Mouse (Mus musculus) v-Abl transformed pro-B cells (cell line): ENCODE measurements around the gene Tmem136.

Experiments
- in situ Hi-C, 2 experiments: fragments of 400-800 bp; cut with MboI; formaldehyde crosslinking; loops; one replicate each; pipeline ENCODE4 v1.15.1; 2025; ENCODE audit not compliant: unreplicated experiment in 2 of 2

The Tmem136 gene

GRCm38 (mm10) chr9:43085686-43086285, 30.6 kb downstream of the Tmem136 start:
- in situ Hi-C loops: no loop called here

DNA sequence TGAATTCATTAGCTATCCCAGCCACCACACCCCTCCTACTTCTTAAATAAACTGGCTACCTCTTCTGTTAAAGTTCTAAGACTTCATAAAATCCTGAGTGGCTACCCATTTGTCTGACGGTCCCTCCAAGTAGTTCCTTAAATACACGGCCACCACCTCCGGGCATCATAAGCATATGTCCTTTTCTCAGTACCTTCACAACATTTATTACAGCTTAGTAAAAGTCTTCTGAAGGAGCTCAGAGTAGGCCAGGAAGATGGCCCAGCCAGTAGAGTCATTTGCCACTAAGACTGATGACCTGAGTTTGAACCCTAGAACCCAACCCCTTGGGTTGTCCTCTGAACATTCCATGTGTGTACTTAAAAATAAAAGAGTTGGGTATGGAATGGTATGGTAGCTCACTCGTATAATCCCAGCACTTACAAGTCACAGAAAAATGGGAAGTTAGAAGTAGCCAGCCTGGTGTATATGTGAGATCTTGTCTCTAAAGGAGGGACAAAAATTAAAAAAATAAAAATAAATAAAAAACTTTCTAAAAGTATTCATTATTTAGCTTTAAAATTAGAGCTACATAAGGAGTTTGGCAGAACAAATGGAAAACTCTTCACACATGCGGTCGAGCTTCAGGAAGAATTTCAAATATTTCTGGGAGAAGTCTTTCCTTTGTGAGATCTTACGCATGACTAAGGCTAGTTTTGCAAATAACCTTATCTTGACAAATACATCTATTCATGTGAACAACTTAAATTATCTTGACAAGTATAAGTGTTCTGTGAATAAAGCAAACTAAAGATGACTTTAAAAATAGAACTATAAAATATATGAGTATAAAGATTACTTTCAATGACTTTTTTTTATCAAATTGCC, 31.6 kb downstream of the Tmem136 start:
- in situ Hi-C loops: no loop called here

GRCm38 (mm10) chr9:43083441-43084055, 32.8 kb downstream of the Tmem136 start:
- in situ Hi-C loops: no loop called here

DNA sequence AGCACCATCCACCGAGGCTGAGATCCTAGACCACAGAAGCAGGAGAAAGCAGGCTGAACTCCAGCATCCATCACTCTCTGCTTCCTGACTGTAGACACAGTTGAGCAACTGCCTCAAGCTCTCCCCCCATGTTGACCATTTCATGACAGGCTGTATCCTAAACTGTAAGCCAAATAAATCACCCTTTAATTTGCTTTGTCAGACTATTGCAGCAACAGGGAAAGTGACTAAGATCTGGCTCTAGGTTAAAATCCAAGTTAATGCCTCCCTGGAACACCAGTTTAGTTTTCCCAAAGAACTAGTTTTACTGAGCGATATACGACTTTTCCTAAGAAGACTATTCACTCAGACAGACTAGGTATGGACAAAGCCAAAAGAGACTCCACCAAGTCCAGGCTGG, 37.7 kb downstream of the Tmem136 start:
- in situ Hi-C loops: no loop called here

- in situ Hi-C loops: no loop called here
These were observed 40.2 kb downstream of the Tmem136 start for GRCm38 (mm10) chr9:43076163-43076562.

DNA sequence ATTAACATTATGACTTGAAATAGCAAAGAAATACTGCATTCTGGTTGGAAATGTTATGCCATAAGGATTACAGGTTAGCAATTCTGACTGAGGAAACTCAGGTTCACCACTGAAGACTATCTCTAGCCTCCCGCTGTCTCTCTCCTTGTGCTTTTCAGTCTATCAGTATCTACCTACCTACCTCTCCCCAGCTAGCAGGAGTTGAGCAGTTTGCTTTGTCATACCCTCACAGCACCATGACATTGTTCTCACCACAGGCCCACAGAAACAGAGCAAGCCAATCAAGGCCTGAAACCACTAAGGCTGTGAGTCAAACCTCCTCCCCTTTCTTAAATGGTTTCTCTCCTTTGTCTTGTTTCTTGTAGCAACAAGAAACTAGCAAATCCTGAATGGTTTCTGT, 41.8 kb downstream of the Tmem136 start:
- in situ Hi-C loops: no loop called here

- in situ Hi-C loops: no loop called here
These were observed 44.6 kb downstream of the Tmem136 start for GRCm38 (mm10) chr9:43071741-43072140.

- in situ Hi-C loops: no loop called here
These were observed 45.2 kb downstream of the Tmem136 start for GRCm38 (mm10) chr9:43071176-43071575.

- in situ Hi-C loops: no loop called here
These were observed 45.8 kb downstream of the Tmem136 start for GRCm38 (mm10) chr9:43070566-43070965.

DNA sequence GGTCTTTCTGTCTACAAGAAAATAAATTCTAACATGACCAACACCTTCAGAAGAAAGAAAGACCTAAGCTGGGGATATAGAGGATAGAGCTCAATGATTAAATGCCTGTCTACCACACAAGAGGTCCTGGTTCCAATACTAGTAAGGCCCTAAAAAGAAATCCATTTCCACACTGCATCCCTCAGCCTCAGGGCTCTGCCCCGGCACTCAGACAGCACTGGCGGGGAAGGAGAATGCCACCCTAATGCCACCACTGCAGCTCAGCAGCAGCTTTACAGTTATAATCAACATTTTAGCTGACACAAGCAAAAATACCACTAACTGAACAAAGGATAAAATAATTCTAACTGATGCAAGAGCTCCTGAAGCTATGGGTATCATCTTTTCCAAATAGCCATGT, 46.2 kb downstream of the Tmem136 start:
- in situ Hi-C loops: no loop called here

DNA sequence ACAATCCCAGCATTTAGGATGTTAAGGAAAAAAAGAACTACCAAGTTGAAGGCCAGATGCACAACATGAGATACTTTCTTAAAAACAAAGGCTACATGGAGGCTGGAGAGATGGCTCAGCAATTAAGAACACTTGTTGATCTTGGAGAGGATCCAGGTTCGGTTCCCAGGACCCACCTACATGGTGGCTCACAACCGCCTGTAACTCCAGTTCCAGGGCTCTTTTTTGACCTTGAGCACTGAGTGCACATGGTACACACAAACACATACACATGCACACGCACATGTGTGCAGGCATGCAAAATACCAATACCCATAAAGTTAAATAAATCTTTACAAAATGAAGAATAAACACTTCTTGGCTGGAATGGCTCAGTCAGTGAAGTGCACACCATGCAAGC, 48.5 kb downstream of the Tmem136 start:
- in situ Hi-C loops: no loop called here

DNA sequence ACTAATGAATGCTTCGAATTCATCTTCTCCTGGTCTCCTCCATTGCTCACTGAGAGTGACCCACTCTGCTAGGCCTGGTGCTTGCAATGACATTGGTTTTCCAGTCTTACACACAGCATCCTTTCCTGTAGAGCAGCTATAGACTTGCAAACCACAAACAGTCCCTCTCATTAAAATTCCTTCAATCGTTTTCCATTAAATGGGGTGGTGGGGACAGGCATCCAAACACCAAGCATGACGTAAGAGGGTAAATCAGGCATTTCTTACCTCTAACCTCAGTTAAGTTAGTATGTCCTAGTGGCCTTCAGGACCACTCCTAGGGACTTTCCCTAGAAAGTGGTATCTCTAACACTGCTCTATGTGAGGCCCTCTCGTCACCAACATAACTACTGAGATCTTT, 51.1 kb downstream of the Tmem136 start:
- in situ Hi-C loops: no loop called here

DNA sequence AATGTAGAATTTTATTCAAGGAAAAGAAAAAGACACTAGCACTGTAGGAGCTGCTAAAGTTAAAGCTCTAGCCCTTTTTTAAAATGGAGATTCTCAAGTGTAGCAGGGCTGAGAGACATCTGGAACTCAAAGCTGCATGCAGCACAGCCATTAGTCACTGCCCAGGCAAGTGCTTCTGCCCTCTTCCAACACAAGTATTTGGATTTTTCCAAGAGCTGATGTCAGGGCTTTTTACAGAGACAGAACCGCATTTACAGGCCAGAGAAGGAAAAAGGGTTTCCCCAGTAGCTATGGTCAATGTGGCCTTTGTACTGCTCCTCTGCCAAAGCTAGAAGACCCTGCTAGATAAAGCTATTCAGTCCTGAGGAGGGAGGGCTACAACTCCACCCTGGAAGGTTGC, 54.8 kb downstream of the Tmem136 start:
- in situ Hi-C loops: no loop called here
